Mouse (Mus musculus) embryo, embryonic 9.5 days (tissue): ENCODE results near the gene Mrm3.
A peak's percentile ranks its signal among the peaks of the same experiment; 100 is the strongest.
"Not testable (repeated sequence)": the region's sequence is repeated elsewhere in the genome, so short reads cannot be mapped to it uniquely, and the experiment has no call there.

Source experiments
- DNase-seq: peaks from one replicate; pipeline ENCODE4 v3.0.0-alpha.2; 2017; ENCODE audit errors: extremely low spot score

The Mrm3 gene

GRCm38 (mm10) chr11:76242901-76243810, at the start of gene Mrm3, which contains the start of gene Glod4:
Gene Mrm3 (plus strand): TSS chr11:76243715.
Gene Glod4 (minus strand): TSS chr11:76243725.
- peak; percentile 95 for DNase-seq

GRCm38 (mm10) chr11:76196275-76196976, 47.1 kb upstream of the Mrm3 start:
- DNase-seq = no peak

GRCm38 (mm10) chr11:76196977-76197469, 46.5 kb upstream of the Mrm3 start:
- DNase-seq = no peak

GRCm38 (mm10) chr11:76201761-76202674, 41.5 kb upstream of the Mrm3 start:
- DNase-seq = peak; percentile 81

GRCm38 (mm10) chr11:76206793-76207192, 36.7 kb upstream of the Mrm3 start:
- no peak for DNase-seq

GRCm38 (mm10) chr11:76210228-76210985, 33.1 kb upstream of the Mrm3 start:
- no peak for DNase-seq

GRCm38 (mm10) chr11:76211595-76211994, 31.9 kb upstream of the Mrm3 start:
- not testable (repeated sequence) for DNase-seq

- peak; percentile 35 for DNase-seq
Measured at GRCm38 (mm10) chr11:76213841-76214240, 29.7 kb upstream of the Mrm3 start.

- DNase-seq = no peak
Measured at GRCm38 (mm10) chr11:76215011-76215410, 28.5 kb upstream of the Mrm3 start.

- no peak for DNase-seq
Measured at GRCm38 (mm10) chr11:76216049-76216540, 27.4 kb upstream of the Mrm3 start.

GRCm38 (mm10) chr11:76216681-76217389, 26.7 kb upstream of the Mrm3 start:
- DNase-seq = peak; percentile 65

- peak; percentile 98 for DNase-seq
Measured at GRCm38 (mm10) chr11:76217390-76217800, 26.1 kb upstream of the Mrm3 start, which contains the start of the genes Dbil5 and Gemin4. Gene Dbil5 (plus strand): TSS chr11:76217608. Gene Gemin4 (minus strand): TSS chr11:76217664.

- DNase-seq = no peak
Measured at GRCm38 (mm10) chr11:76224631-76225030, 18.9 kb upstream of the Mrm3 start.

- DNase-seq = no peak
Measured at GRCm38 (mm10) chr11:76225051-76225450, 18.5 kb upstream of the Mrm3 start.

- DNase-seq = no peak
Measured at GRCm38 (mm10) chr11:76236136-76236535, 7.4 kb upstream of the Mrm3 start.

GRCm38 (mm10) chr11:76239750-76240149, 3.8 kb upstream of the Mrm3 start:
- no peak for DNase-seq

- DNase-seq = no peak
Measured at GRCm38 (mm10) chr11:76243811-76244546, 464 bp downstream of the Mrm3 start.

GRCm38 (mm10) chr11:76246439-76246838, 2.9 kb downstream of the Mrm3 start:
- no peak for DNase-seq

GRCm38 (mm10) chr11:76247239-76247638, 3.7 kb downstream of the Mrm3 start:
- no peak for DNase-seq
